Mouse (Mus musculus) liver, embryonic 11.5 days (tissue): Measurements from ENCODE around the gene Gm20518. TPM values are rescaled to one million over a fixed set of nuclear protein-coding genes. Genes with fewer than 3 reads are reported as not detected.
A peak's percentile ranks its signal among the peaks of the same experiment; 100 is the strongest.

Experiments
- ATAC-seq: fragments of 200-750 bp; cut with Nextera tagmentation; replicated peaks from 2 replicates; pipeline ENCODE4 v1.8.0; 2017; ENCODE audit warnings: moderate number of reproducible peaks, mild to moderate bottlenecking, moderate TSS enrichment, moderate library complexity; ENCODE audit not compliant: low FRiP score
- DNase-seq: peaks from one replicate; pipeline ENCODE4 v3.0.0-alpha.2; 2017; ENCODE audit warnings: low spot score
- H3K27ac ChIP-seq: fragments of 300-500 bp; sonication (generic); 2 replicates; pipeline ENCODE4 v1.5.1; 2014; ENCODE audit warnings: mild to moderate bottlenecking, low read depth, low read length, control low read depth
- H3K27me3 ChIP-seq: fragments of 300-500 bp; sonication (generic); replicated peaks from 2 replicates; pipeline ENCODE4 v1.6.1; 2014; ENCODE audit warnings: low read length, mixed read lengths; ENCODE audit not compliant: control insufficient read depth, insufficient read depth
- H3K36me3 ChIP-seq: fragments of 300-500 bp; sonication (generic); 2 replicates; pipeline ENCODE4 v1.6.1; 2014; ENCODE audit warnings: mild to moderate bottlenecking, low read length, moderate library complexity, mixed read lengths; ENCODE audit not compliant: control insufficient read depth, insufficient read depth
- H3K4me1 ChIP-seq: fragments of 300-500 bp; sonication (generic); replicated peaks from 2 replicates; pipeline ENCODE4 v1.6.1; 2014; ENCODE audit warnings: low read length, mixed read lengths; ENCODE audit not compliant: control insufficient read depth, insufficient read depth
- H3K4me2 ChIP-seq: fragments of 300-500 bp; sonication (generic); 2 replicates; pipeline ENCODE4 v1.6.1; 2014; ENCODE audit warnings: mild to moderate bottlenecking, control low read depth, moderate library complexity
- H3K4me3 ChIP-seq: fragments of 300-500 bp; sonication (generic); 2 replicates; pipeline ENCODE4 v1.5.1; 2014; ENCODE audit warnings: low read depth, low read length, control low read depth
- H3K9ac ChIP-seq: fragments of 300-500 bp; sonication (generic); 2 replicates; pipeline ENCODE4 v1.6.1; 2014; ENCODE audit warnings: low read depth, low read length, control low read depth
- H3K9me3 ChIP-seq: fragments of 300-500 bp; sonication (generic); 2 replicates; pipeline ENCODE4 v1.6.1; 2016; ENCODE audit warnings: low read length, inconsistent platforms, mixed read lengths; ENCODE audit not compliant: control insufficient read depth
- WGBS: fragments of 180-500 bp; shearing (Covaris S2); extraction: QIAGEN DNeasy Blood & Tissue Kit; methylation state at CpG from one replicate; pipeline ENCODE4 v1.1.7; 2014; 5-methylcytosine and 5-hydroxymethylcytosine counted together
- polyA plus RNA-seq: library from polyadenylated mRNA; unstranded; fragments of >200 nt; fragmentation: Nextera tagmentation; extraction: Ambion mirVana; gene quantifications from 2 replicates; pipeline ENCODE4 v1.2.1, GENCODE M21; 2014

Gene Gm20518
- polyA plus RNA-seq, 1 experiment from 2014 or later: 0.18 TPM

DNA sequence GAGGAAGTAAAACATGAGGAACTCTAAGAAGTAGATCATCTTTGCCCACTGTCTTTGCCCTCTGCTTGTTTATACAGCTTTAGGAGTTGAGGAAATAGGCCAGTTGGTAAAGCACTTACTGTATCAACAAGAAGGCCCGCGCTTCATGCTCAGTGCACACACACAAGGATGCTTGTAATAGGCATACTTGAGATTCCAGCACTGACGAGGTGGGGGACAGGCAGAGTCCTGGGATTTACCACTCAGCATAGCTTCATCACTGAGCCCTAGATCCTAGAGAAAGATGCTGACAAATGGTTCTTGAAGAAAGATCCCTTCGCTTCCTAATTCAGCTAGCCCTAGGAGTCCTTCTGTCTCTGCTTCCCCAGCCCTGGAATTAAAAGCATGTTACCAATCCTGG lies 78.3 kb downstream of the Gm20518 start:
- Histone ChIP-seq H3K4me1 (peaks cover 11% of the 10 kb centered on the region), H3K4me3 (no peak overlapping the region), H3K27ac (no peak overlapping the region), H3K36me3 (no peaks in the 10 kb centered on the region), H3K4me2 (no peak overlapping the region), H3K9ac (no peak overlapping the region), H3K9me3 (no peaks in the 10 kb centered on the region), H3K27me3 (peaks cover 60% of the 10 kb centered on the region)
- DNase-seq (no peak), ATAC-seq (no peak)
- WGBS: 56% methylated on average over 4 of the region's 4 CpGs

DNA sequence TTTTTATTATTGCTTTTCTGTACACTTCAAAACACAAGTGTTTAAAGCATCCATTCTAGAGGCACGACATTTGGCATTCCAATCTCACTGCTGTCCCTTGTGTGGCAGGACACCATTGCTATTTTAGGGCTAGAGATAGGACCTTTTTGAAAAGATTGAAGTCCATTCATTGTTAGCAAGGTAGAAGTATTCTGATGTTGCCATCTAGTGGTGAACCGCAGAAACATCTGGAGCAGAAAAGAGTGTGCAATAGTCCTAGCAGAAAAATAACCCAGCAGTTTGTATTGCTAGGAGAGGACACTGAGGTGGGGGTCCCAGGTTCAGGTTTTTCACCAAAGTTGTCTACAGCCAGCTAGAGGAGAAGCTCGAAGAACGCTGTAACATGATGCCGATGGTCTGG lies 79.4 kb downstream of the Gm20518 start:
- no peak for DNase-seq
- no peak overlapping the region for H3K9ac ChIP-seq

DNA sequence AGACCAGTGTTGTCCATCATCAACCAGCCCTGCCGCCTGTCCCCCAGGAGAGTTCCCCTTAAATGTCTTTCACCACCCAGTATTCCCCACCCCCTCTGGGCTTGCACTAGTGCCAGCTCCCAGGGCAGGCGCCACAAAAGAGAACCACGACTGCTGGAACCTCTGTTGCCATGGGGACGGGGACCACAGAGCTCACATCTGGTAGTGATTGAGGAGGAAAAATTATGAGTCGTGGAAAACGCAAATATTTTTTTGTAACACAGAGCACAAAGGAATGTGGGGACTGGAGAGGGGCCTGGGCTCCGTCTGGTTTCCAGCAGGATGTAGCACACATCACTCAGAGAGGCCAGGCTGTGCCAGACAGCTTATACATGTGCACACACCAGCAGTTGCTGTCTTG lies 81.8 kb downstream of the Gm20518 start:
- Histone ChIP-seq H3K27ac (peak overlapping the region; percentile 49), H3K4me3 (no peak overlapping the region), H3K9me3 (no peaks in the 10 kb centered on the region), H3K27me3 (peaks cover 68% of the 10 kb centered on the region), H3K9ac (no peak overlapping the region), H3K4me1 (peaks cover 13% of the 10 kb centered on the region), H3K4me2 (no peak overlapping the region), H3K36me3 (no peaks in the 10 kb centered on the region)
- no peak for DNase-seq
- 36% methylated on average over 7 of the region's 7 CpGs for WGBS
- ATAC-seq: no peak

More for the DNA sequence above, 79.4 kb downstream of the Gm20518 start:
- Histone ChIP-seq H3K4me3 (no peak overlapping the region), H3K36me3 (no peaks in the 10 kb centered on the region), H3K4me2 (no peak overlapping the region), H3K9me3 (no peaks in the 10 kb centered on the region), H3K27ac (no peak overlapping the region), H3K4me1 (peaks cover 15% of the 10 kb centered on the region), H3K27me3 (peaks cover 64% of the 10 kb centered on the region)
- ATAC-seq: no peak
- 7% methylated on average over 5 of the region's 5 CpGs for WGBS

DNA sequence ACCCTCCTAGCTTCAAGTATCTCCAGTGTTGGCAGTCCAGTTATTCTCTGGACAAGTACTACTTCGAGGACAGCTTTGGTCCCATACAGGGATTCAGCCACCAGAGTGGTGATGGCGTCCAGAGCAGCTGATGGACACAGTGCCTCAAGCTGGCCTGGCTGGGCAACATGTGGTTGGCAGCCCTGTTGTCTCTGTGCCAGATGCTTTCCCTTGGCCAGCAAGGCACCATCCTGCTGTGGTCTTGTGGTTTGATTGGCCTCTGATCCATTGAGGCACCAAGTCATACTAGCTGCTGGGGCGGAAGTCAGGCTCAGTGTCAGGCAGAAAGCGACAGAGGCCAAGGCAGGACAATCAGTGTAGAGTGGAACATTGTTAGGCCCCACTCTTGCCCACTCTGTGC lies 82.3 kb downstream of the Gm20518 start:
- H3K27ac ChIP-seq: peak overlapping the region; percentile 49
- DNase-seq: no peak

DNA sequence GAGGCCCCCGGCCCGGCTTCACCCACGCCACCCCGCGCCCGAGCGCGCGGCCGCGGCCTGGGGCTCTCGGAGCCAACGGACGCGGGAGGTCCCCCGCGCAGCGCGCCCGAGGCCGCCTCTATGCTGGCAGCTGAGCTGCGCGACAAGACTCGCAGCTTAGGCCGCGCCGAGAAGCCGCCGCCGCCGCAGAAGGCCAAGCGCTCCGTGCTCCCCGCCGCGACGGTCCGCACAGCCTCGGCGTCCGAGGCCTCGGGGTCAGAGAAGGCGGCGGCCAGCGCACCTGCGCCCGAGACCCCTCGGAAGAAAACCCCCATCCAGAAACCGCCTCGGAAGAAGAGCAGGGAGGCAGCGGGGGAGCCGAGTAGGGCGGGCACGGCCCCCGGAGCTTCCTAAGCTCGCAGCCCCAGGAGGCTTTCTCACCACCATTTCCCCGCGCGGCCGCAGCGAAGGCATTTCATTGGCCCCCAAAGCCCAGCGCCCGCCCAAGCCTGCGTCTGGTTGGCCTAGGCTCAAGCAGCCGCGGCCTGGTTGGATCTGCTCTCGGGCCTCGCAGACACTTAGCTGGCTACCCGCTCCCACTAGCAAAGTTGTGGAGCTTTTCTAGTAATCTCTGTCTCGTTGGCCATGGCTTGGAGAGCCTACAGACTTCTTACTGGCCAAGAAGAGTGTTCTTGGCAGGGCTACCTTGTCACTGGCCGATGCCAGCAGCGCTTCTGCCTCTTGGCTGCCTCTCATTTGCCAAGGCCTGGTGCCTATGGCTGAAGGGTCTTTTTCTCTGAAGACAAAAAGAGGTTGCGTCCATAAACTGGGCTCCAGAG lies 84.1 kb downstream of the Gm20518 start:
- ATAC-seq (peak; percentile 81), DNase-seq (peak; percentile 85)
- H3K4me3 ChIP-seq: peak overlapping the region; percentile 46
- H3K9ac ChIP-seq: peak overlapping the region; percentile 67
- H3K9me3 ChIP-seq: no peaks in the 10 kb centered on the region
- no peaks in the 10 kb centered on the region for H3K36me3 ChIP-seq
- peak overlapping the region; percentile 79 for H3K4me2 ChIP-seq
- H3K4me1 ChIP-seq: peaks cover 36% of the 10 kb centered on the region
- H3K27me3 ChIP-seq: peaks cover 85% of the 10 kb centered on the region
- no peak overlapping the region for H3K27ac ChIP-seq
- WGBS: 3% methylated on average over 73 of the region's 73 CpGs

More for the DNA sequence above, 82.3 kb downstream of the Gm20518 start:
- H3K9ac ChIP-seq: no peak overlapping the region
- peaks cover 19% of the 10 kb centered on the region for H3K4me1 ChIP-seq
- H3K4me2 ChIP-seq: no peak overlapping the region
- WGBS: 71% methylated on average over 4 of the region's 4 CpGs
- H3K4me3 ChIP-seq: no peak overlapping the region
- peaks cover 70% of the 10 kb centered on the region for H3K27me3 ChIP-seq
- no peak for ATAC-seq
- no peaks in the 10 kb centered on the region for H3K36me3 ChIP-seq
- no peaks in the 10 kb centered on the region for H3K9me3 ChIP-seq

DNA sequence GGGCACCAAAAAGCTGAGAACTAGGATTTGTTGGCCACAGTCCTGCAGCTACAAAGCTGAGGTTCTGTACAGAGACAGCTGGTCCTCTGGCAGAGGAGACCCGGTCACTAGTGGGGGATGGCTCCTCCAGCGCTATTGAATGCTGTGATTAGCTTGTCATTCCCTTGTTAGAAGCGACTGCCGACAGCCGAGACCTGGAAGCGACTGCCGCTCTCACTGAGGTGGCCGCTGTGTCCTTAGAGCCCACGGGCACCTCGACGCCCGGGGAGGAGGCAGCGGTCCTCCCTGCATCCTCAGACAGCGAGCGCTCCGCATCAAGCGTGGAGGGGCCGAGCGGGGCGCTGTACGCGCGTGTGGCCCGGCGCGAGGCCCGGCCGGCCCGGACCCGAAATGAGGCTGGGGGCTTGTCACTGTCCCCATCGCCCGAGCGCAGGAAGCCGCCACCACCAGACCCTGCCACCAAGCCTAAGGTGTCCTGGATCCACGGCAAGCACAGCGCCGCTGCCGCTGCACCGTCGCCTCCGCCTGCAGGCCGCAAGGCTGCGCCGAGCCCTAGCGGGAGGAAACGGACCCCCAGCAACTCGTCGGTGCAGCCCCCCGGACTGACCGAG lies 84.8 kb downstream of the Gm20518 start:
- H3K36me3 ChIP-seq: no peaks in the 10 kb centered on the region
- H3K4me1 ChIP-seq: peaks cover 36% of the 10 kb centered on the region
- peak overlapping the region; percentile 67 for H3K9ac ChIP-seq
- DNase-seq (peak; percentile 66), ATAC-seq (no peak)
- H3K27ac ChIP-seq: no peak overlapping the region
- peak overlapping the region; percentile 46 for H3K4me3 ChIP-seq
- peaks cover 92% of the 10 kb centered on the region for H3K27me3 ChIP-seq
- no peaks in the 10 kb centered on the region for H3K9me3 ChIP-seq
- 5% methylated on average over 49 of the region's 50 CpGs for WGBS
- peak overlapping the region; percentile 79 for H3K4me2 ChIP-seq

DNA sequence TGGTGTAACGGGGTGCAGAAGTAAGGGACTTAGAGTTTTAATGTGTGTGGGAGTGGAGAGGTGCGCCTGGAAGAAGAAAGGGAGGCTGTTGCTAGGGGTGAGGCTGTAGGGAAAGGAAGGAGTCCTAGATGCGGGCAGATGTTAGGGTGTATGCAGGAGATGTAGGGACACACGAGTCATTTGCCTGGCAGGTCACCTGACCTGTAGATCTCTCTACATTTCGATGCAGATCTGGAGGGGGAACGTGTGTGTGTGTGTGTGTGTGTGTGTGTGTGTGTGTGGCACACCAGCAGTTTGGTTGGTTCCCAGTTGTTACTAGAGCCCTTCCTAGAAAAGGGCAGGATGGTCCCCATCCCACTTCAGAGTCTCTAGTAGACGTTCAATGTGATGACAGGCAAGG lies 86.5 kb downstream of the Gm20518 start:
- H3K4me1 ChIP-seq: peaks cover 36% of the 10 kb centered on the region
- H3K9ac ChIP-seq: no peak overlapping the region
- H3K27me3 ChIP-seq: peaks cover 99% of the 10 kb centered on the region
- WGBS: 17% methylated on average over 7 of the region's 7 CpGs
- H3K4me3 ChIP-seq: peak overlapping the region; percentile 38
- ATAC-seq (no peak), DNase-seq (no peak)
- H3K4me2 ChIP-seq: peak overlapping the region; percentile 66
- H3K9me3 ChIP-seq: no peaks in the 10 kb centered on the region
- no peaks in the 10 kb centered on the region for H3K36me3 ChIP-seq
- H3K27ac ChIP-seq: no peak overlapping the region

DNA sequence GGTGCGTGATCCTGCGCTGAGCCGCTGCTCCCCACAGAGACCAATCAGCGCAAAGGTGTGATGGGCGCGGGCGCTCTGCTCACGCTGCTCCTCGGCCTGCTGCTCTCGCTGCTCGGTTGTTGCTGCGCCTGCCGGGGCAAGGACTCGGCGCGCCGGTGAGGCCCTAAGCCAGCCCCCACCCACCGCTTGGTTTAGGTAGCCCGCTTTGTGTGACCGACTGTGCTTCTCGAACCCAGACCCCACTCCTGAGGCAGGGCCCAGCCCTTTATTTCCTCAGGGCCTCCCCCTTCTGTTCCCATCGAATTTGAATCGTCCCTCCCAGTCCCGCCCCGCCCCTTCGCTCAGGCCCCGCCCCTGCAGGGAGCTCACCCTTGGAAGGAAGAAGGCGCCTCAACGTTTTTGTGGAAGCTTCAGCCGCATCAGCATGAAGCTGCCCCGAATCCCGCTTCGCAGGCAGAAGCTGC lies 87.0 kb downstream of the Gm20518 start:
- ATAC-seq: 0 out of 2 replicates have a peak, but pooled peaks have one; percentile 40
- no peak overlapping the region for H3K9ac ChIP-seq
- H3K4me1 ChIP-seq: peaks cover 36% of the 10 kb centered on the region
- H3K27ac ChIP-seq: no peak overlapping the region
- H3K9me3 ChIP-seq: no peaks in the 10 kb centered on the region
- H3K4me3 ChIP-seq: peak overlapping the region; percentile 38
- peaks cover 99% of the 10 kb centered on the region for H3K27me3 ChIP-seq
- WGBS: 2% methylated on average over 33 of the region's 33 CpGs
- peak overlapping the region; percentile 66 for H3K4me2 ChIP-seq
- DNase-seq: peak; percentile 63
- no peaks in the 10 kb centered on the region for H3K36me3 ChIP-seq
